Mouse (Mus musculus) bone marrow, adult 2 months (tissue): ENCODE data around the gene Armc6.

Experiments used
- CTCF ChIP-seq: fragments of 200-500 bp; IDR thresholded peaks from 2 replicates; pipeline ENCODE4 v1.5.1; 2011; ENCODE audit warnings: low read length, control low read depth; ENCODE audit not compliant: control insufficient read depth, insufficient read depth
- POLR2A ChIP-seq: fragments of 200-500 bp; IDR thresholded peaks from 2 replicates; pipeline ENCODE4 v1.6.1; 2011; ENCODE audit warnings: low read depth, mild to moderate bottlenecking, control low read depth, low read length, borderline replicate concordance; ENCODE audit not compliant: control insufficient read depth

- no peak for TF ChIP-seq POLR2A
- no peak for TF ChIP-seq CTCF
These were observed 41.0 kb downstream of the Armc6 start for GRCm38 (mm10) chr8:70193238-70193637.
